Mouse (Mus musculus): ENCODE data around the gene Ly6g5c.
A peak's percentile ranks its signal among the peaks of the same experiment; 100 is the strongest.
"Not testable (repeated sequence)": the region's sequence is repeated elsewhere in the genome, so short reads cannot be mapped to it uniquely, and the experiment has no call there.

Ly6g5c gene

GRCm38 (mm10) chr17:35111774-35112173, 3.7 kb downstream of the Ly6g5c start:
- DNase-seq (ENCODE audit: low read depth): no peak

GRCm38 (mm10) chr17:35115046-35116019, 7.3 kb downstream of the Ly6g5c start, which contains the start of gene Ly6g5b:
Gene Ly6g5b (minus strand): TSS chr17:35115428.
- DNase-seq (ENCODE audit: low read depth): peak; percentile 72

GRCm38 (mm10) chr17:35120745-35121142, 12.7 kb downstream of the Ly6g5c start:
- no peak for DNase-seq (ENCODE audit: low read depth)

GRCm38 (mm10) chr17:35121143-35121799, 13.2 kb downstream of the Ly6g5c start, which contains the start of gene Gpank1:
Gene Gpank1 (plus strand): TSS chr17:35121455.
- DNase-seq (ENCODE audit: low read depth): peak; percentile 99

GRCm38 (mm10) chr17:35121871-35122303, 13.8 kb downstream of the Ly6g5c start, which contains the start of gene Csnk2b:
Gene Csnk2b (minus strand): TSS chr17:35122053.
- peak; percentile 82 for DNase-seq (ENCODE audit: low read depth)

- not testable (repeated sequence) for DNase-seq (ENCODE audit: low read depth)
Measured at GRCm38 (mm10) chr17:35123287-35123686, 15.2 kb downstream of the Ly6g5c start.

GRCm38 (mm10) chr17:35124261-35124896, 16.3 kb downstream of the Ly6g5c start:
- DNase-seq (ENCODE audit: low read depth): not testable (repeated sequence)

GRCm38 (mm10) chr17:35125081-35125480, 17.0 kb downstream of the Ly6g5c start:
- DNase-seq (ENCODE audit: low read depth): peak; percentile 53

- DNase-seq (ENCODE audit: low read depth): no peak
Measured at GRCm38 (mm10) chr17:35125578-35125977, 17.5 kb downstream of the Ly6g5c start.

GRCm38 (mm10) chr17:35126206-35126611, 18.1 kb downstream of the Ly6g5c start, which contains the start of gene D17H6S53E:
Gene D17H6S53E (plus strand): TSS chr17:35126373.
- DNase-seq (ENCODE audit: low read depth): peak; percentile 66

GRCm38 (mm10) chr17:35127017-35127416, 18.9 kb downstream of the Ly6g5c start:
- peak; percentile 63 for DNase-seq (ENCODE audit: low read depth)

GRCm38 (mm10) chr17:35128996-35129395, 20.9 kb downstream of the Ly6g5c start:
- DNase-seq (ENCODE audit: low read depth): no peak

- DNase-seq (ENCODE audit: low read depth): no peak
Measured at GRCm38 (mm10) chr17:35131038-35131437, 23.0 kb downstream of the Ly6g5c start.

- DNase-seq (ENCODE audit: low read depth): no peak
Measured at GRCm38 (mm10) chr17:35131500-35132173, 23.6 kb downstream of the Ly6g5c start, which contains the start of gene Apom. Gene Apom (minus strand): TSS chr17:35132050.

GRCm38 (mm10) chr17:35132174-35132560, 24.1 kb downstream of the Ly6g5c start:
- no peak for DNase-seq (ENCODE audit: low read depth)

GRCm38 (mm10) chr17:35133517-35133916, 25.4 kb downstream of the Ly6g5c start:
- no peak for DNase-seq (ENCODE audit: low read depth)

GRCm38 (mm10) chr17:35134801-35135590, 26.9 kb downstream of the Ly6g5c start, which contains the start of gene Bag6:
Gene Bag6 (plus strand): TSS chr17:35135178.
- peak; percentile 98 for DNase-seq (ENCODE audit: low read depth)

- no peak for DNase-seq (ENCODE audit: low read depth)
Measured at GRCm38 (mm10) chr17:35135591-35136320, 27.7 kb downstream of the Ly6g5c start.

- no peak for DNase-seq (ENCODE audit: low read depth)
Measured at GRCm38 (mm10) chr17:35139269-35139668, 31.2 kb downstream of the Ly6g5c start.

- DNase-seq (ENCODE audit: low read depth): no peak
Measured at GRCm38 (mm10) chr17:35140490-35140996, 32.5 kb downstream of the Ly6g5c start.
